Mouse (Mus musculus): ENCODE results near the gene Xrn1. TPM values are rescaled to one million over a fixed set of nuclear protein-coding genes. Genes with fewer than 3 reads are reported as not detected.
"Not testable (repeated sequence)": the region's sequence is repeated elsewhere in the genome, so short reads cannot be mapped to it uniquely, and the experiment has no call there.

Gene Xrn1
- polyA plus RNA-seq (2014; fragmentation: Nextera tagmentation; extraction: Ambion mirVana), result 14.8 and 17.5 TPM in 2 replicates

DNA sequence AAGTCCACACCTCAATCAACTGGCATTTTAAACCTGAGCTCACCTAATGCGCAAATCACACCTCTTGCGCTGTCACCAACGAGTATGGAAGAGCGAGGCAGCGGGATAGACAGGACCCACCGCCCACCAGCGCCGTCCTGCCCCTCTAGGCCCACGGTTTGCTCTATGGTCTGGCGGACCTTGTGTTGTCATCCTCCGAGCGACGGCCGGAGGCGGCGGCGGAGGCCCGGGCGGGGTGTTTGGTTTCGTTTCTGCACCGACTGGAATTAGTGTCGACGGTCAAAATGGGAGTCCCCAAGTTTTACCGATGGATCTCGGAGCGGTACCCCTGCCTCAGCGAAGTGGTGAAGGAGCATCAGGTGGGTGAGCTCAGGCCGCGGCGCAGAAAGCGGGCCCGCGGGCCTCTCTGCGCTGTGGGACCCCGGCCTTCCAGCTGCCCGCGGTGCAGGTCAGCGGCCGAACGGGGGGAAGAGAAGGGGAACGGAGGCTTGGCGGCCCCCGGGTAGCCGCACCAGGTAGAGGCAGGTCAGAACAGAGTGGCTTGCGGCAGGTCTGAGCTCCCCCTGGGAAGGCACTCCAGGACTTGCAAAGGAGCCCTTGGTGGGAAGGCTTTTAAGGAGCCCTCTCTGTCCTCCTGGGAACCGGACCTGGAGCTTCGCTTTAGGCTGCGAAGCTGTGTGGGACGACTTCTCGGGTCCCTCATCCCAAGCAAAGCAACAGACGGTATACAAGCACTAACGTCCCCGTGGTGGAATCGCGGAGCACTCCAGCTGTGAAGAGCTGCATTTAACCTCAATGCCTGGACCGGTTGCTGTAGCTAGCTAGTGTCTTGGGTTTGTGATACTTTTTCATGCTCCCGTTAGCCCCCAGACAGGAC lies at the start of gene Xrn1:
Xrn1 (plus strand) TSS at position 176 of the 877 bp plus-strand sequence.
- ATAC-seq (ENCODE audit: low FRiP score), result peak; percentile 99
- under 1% methylated on average over 57 of the region's 57 CpGs for WGBS

DNA sequence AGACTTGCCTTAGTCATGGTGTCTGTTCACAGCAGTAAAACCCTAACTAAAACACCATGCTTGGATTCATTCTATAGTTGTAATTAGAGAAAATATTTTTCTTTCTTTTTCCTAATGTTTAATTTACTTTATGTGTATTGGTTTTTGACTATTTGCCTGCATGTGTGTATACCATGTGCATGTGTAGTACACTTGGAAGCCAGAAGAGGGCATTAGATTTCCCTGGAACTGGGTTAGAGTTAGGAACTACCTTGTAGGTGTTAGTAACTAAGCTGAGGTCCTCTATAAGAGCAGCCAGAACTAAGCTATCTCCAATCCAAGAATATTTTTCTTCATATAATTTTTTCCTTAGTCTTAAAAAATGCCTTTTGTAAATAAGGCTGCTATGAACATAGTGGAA lies 21.7 kb upstream of the Xrn1 start:
- Histone ChIP-seq H3K9me3 (ENCODE audit: control insufficient read depth, low read length) (no peaks in the 10 kb centered on the region), H3K27me3 (ENCODE audit: control insufficient read depth, insufficient read depth, low read length) (no peaks in the 10 kb centered on the region), H3K9ac (ENCODE audit: low read length) (no peak overlapping the region), H3K36me3 (ENCODE audit: control insufficient read depth, insufficient read depth, low read length) (peaks cover 3% of the 10 kb centered on the region; the same call in 1 of the 2 replicates), H3K4me1 (ENCODE audit: control insufficient read depth, insufficient read depth, low read length) (no peaks in the 10 kb centered on the region), H3K27ac (ENCODE audit: low read depth, low read length) (no peak overlapping the region), H3K4me2 (no peak overlapping the region), H3K4me3 (ENCODE audit: low read depth, low read length) (no peak overlapping the region)
- ATAC-seq (ENCODE audit: low FRiP score) (no peak), DNase-seq (ENCODE audit: low spot score, missing footprints) (no peak)

More for the DNA sequence above, at the start of gene Xrn1:
- peak; percentile 99 for DNase-seq (ENCODE audit: low spot score, missing footprints)
- peak within 1 kb of the TSS; percentile 95 for H3K9ac ChIP-seq (ENCODE audit: low read length)
- H3K9me3 ChIP-seq (ENCODE audit: control insufficient read depth, low read length), result no peaks in the 10 kb centered on the region
- H3K27me3 ChIP-seq (ENCODE audit: control insufficient read depth, insufficient read depth, low read length), result no peaks in the 10 kb centered on the region
- peaks cover 3% of the 10 kb centered on the region; the same call in 1 of the 2 replicates for H3K36me3 ChIP-seq (ENCODE audit: control insufficient read depth, insufficient read depth, low read length)
- H3K4me2 ChIP-seq, result peak within 1 kb of the TSS; percentile 56
- peak within 1 kb of the TSS; percentile 94 for H3K4me3 ChIP-seq (ENCODE audit: low read depth, low read length)
- peak within 1 kb of the TSS; percentile 87 for H3K27ac ChIP-seq (ENCODE audit: low read depth, low read length)
- H3K4me1 ChIP-seq (ENCODE audit: control insufficient read depth, insufficient read depth, low read length), result no peaks in the 10 kb centered on the region

DNA sequence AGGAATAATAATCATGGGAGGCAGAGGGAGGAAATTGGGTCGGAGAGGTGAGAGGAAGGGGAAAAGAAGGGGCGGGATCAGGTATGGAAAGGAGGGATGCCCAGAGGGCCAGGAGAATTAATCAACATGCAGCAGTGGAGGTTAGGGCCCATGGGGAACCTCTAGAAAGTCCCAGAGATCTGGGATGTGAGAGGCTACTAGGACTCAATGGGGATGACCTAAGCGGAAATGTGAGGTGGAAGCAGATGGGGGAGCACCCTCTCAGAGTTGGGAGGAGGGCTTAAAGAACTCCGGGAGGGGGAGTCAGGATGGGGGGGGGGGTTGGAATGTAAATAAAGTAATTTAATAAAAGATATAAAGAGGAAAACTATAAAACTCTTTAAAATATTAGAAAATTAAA lies 902 bp upstream of the Xrn1 start:
- ATAC-seq (ENCODE audit: low FRiP score) (no peak), DNase-seq (ENCODE audit: low spot score, missing footprints) (no peak)
- no peak overlapping the region for H3K4me2 ChIP-seq
- no peaks in the 10 kb centered on the region for H3K36me3 ChIP-seq (ENCODE audit: control insufficient read depth, insufficient read depth, low read length)
- H3K9ac ChIP-seq (ENCODE audit: low read length), result no peak overlapping the region
- no peaks in the 10 kb centered on the region for H3K27me3 ChIP-seq (ENCODE audit: control insufficient read depth, insufficient read depth, low read length)
- H3K9me3 ChIP-seq (ENCODE audit: control insufficient read depth, low read length), result no peaks in the 10 kb centered on the region
- 74% methylated on average over 4 of the region's 4 CpGs for WGBS
- H3K4me1 ChIP-seq (ENCODE audit: control insufficient read depth, insufficient read depth, low read length), result no peaks in the 10 kb centered on the region
- no peak overlapping the region for H3K4me3 ChIP-seq (ENCODE audit: low read depth, low read length)
- no peak overlapping the region for H3K27ac ChIP-seq (ENCODE audit: low read depth, low read length)

DNA sequence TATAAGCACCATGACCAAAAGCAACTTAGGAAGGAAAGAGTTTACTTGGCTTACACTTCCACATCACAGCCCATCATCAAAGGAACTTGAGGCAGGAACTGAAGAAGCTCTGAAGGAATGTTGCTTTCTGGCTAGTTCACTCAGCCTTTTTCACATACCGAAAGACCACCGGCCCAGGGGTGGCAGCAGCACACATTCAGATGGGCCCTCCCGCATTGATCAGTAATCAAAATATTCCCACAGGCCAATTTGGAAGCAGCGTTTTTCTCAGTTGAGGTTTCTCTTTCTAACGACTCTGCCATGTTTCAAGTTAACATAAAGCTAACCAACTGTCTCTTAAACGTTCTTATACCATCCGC lies 355 bp upstream of the Xrn1 start:
- 0% methylated on average over 7 of the region's 7 CpGs for WGBS
- Histone ChIP-seq H3K4me3 (ENCODE audit: low read depth, low read length) (peak overlapping the region; percentile 94), H3K4me2 (peak overlapping the region; percentile 45), H3K9me3 (ENCODE audit: control insufficient read depth, low read length) (no peaks in the 10 kb centered on the region), H3K9ac (ENCODE audit: low read length) (peak overlapping the region; percentile 95), H3K4me1 (ENCODE audit: control insufficient read depth, insufficient read depth, low read length) (no peaks in the 10 kb centered on the region), H3K27me3 (ENCODE audit: control insufficient read depth, insufficient read depth, low read length) (no peaks in the 10 kb centered on the region), H3K36me3 (ENCODE audit: control insufficient read depth, insufficient read depth, low read length) (no peaks in the 10 kb centered on the region), H3K27ac (ENCODE audit: low read depth, low read length) (no peak overlapping the region)
- no peak for DNase-seq (ENCODE audit: low spot score, missing footprints)
- peak; percentile 79 for ATAC-seq (ENCODE audit: low FRiP score)

DNA sequence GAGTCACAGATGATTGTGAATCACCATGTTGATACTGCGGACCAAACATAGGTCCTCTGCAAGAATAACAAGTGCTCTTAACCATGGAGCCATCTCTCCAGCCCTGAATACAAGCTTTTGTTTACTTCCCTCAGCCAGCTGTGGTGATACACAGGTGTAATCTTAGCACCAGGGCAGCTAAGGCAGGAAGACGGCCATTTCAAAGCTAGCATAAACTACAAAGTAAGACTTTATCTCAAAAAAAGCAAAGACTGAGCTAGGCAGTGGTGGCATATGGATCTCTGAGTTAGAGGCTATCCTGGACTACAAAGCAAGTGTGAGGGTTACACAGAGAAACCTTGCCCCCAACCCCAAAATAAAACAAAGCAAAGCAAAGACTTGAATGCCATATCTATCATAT lies 3.1 kb downstream of the Xrn1 start:
- H3K9ac ChIP-seq (ENCODE audit: low read length), result no peak overlapping the region
- ATAC-seq (ENCODE audit: low FRiP score), result no peak
- no peak overlapping the region for H3K27ac ChIP-seq (ENCODE audit: low read depth, low read length)
- WGBS, result 94% methylated on average over 2 of the region's 2 CpGs
- H3K9me3 ChIP-seq (ENCODE audit: control insufficient read depth, low read length), result no peaks in the 10 kb centered on the region
- DNase-seq (ENCODE audit: low spot score, missing footprints), result no peak
- no peak overlapping the region for H3K4me2 ChIP-seq
- no peaks in the 10 kb centered on the region for H3K27me3 ChIP-seq (ENCODE audit: control insufficient read depth, insufficient read depth, low read length)
- H3K4me1 ChIP-seq (ENCODE audit: control insufficient read depth, insufficient read depth, low read length), result no peaks in the 10 kb centered on the region
- H3K4me3 ChIP-seq (ENCODE audit: low read depth, low read length), result no peak overlapping the region
- H3K36me3 ChIP-seq (ENCODE audit: control insufficient read depth, insufficient read depth, low read length), result peaks cover 3% of the 10 kb centered on the region; the same call in 1 of the 2 replicates

DNA sequence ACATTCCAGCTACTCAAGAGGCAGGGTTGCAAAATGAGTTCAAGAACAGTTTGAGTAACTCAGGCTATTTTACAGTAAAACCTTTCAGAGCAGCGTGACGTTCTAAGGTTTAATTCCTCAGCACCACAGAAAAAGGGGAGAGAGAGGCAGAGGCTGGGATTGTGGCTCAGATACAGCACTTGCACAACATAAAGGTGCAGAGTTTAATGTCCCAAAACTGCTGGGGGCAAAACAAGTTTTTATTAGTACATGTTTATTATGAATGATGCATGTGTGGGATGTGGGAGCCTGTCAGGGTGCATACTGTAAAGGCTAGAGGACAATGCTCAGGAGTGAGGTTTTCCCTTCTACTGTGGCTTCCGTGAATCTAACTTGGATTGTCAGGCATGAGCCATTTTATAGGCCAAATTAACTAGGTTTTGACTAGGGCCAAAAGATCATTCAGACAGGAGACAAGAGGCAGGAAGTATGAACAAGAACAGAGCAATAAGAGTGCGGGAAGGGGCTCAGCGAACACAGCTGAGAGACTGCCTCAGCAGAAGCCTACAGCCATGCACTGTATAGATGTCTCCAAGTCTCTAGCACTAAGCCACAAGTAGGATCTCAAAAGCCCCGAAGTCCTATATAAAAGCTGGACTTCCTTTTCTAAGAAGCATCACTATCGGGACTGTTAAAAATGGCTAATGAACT lies 3.6 kb downstream of the Xrn1 start:
- Histone ChIP-seq H3K36me3 (ENCODE audit: control insufficient read depth, insufficient read depth, low read length) (peaks cover 3% of the 10 kb centered on the region; the same call in 1 of the 2 replicates), H3K4me2 (no peak overlapping the region)
- 91% methylated on average over 7 of the region's 7 CpGs for WGBS

DNA sequence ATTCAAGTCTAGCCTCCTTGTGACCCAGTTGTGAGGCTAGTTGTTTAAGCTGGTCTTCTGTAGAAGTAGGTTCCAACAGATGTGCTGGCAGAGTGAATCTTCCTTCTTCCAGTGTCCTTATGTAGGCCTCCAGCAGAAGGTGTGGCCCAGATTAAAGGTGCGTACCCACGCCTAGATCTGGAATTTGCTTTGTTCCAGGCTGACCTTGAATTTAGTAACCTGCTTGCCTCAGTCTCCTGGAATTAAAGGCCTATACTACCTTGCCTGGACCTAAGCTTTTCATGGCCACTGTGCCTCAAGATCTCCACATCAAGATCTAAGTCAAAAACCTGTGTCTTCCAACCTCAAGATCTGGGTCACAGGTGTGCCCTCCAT lies 4.2 kb downstream of the Xrn1 start:
- ATAC-seq (ENCODE audit: low FRiP score); H3K9me3 ChIP-seq (ENCODE audit: control insufficient read depth, low read length); H3K4me3 ChIP-seq (ENCODE audit: low read depth, low read length); H3K27me3 ChIP-seq (ENCODE audit: control insufficient read depth, insufficient read depth, low read length); H3K27ac ChIP-seq (ENCODE audit: low read depth, low read length); H3K9ac ChIP-seq (ENCODE audit: low read length); H3K4me1 ChIP-seq (ENCODE audit: control insufficient read depth, insufficient read depth, low read length); H3K4me2 ChIP-seq; H3K36me3 ChIP-seq (ENCODE audit: control insufficient read depth, insufficient read depth, low read length): not testable (repeated sequence)
- peak; percentile 10 for DNase-seq (ENCODE audit: low spot score, missing footprints)
- 93% methylated on average over 2 of the region's 2 CpGs for WGBS

More for the DNA sequence above, 3.6 kb downstream of the Xrn1 start:
- no peak for ATAC-seq (ENCODE audit: low FRiP score)
- Histone ChIP-seq H3K9me3 (ENCODE audit: control insufficient read depth, low read length) (no peaks in the 10 kb centered on the region), H3K9ac (ENCODE audit: low read length) (no peak overlapping the region), H3K4me3 (ENCODE audit: low read depth, low read length) (no peak overlapping the region), H3K4me1 (ENCODE audit: control insufficient read depth, insufficient read depth, low read length) (no peaks in the 10 kb centered on the region), H3K27me3 (ENCODE audit: control insufficient read depth, insufficient read depth, low read length) (no peaks in the 10 kb centered on the region), H3K27ac (ENCODE audit: low read depth, low read length) (no peak overlapping the region)
- DNase-seq (ENCODE audit: low spot score, missing footprints), result peak; percentile 19

DNA sequence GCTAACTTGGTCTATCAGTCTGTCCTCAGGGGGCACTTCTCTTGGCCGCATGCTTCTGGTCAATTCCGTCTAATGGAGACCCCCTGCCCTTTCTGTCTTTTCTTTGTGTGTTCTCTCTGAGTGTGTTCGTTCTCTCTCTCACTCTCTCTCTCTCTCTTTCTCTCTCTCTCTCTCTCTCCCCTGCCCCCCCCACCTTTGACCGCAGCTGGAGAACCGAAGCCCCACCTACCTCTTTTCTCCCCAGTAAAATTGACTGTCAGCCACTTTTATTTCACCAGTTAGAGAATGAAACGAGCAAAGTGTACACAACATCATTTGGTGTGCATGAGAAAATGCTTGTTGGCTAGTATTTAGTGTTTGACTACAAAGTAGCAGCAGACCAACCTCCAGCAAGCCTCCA lies 4.7 kb downstream of the Xrn1 start:
- H3K4me1 ChIP-seq (ENCODE audit: control insufficient read depth, insufficient read depth, low read length), result no peaks in the 10 kb centered on the region
- no peaks in the 10 kb centered on the region for H3K27me3 ChIP-seq (ENCODE audit: control insufficient read depth, insufficient read depth, low read length)
- H3K4me3 ChIP-seq (ENCODE audit: low read depth, low read length), result no peak overlapping the region
- H3K4me2 ChIP-seq, result no peak overlapping the region
- no peaks in the 10 kb centered on the region for H3K9me3 ChIP-seq (ENCODE audit: control insufficient read depth, low read length)
- no peak for DNase-seq (ENCODE audit: low spot score, missing footprints)
- no peak overlapping the region for H3K9ac ChIP-seq (ENCODE audit: low read length)
- 92% methylated on average over 6 of the region's 6 CpGs for WGBS
- no peak overlapping the region for H3K27ac ChIP-seq (ENCODE audit: low read depth, low read length)
- no peak for ATAC-seq (ENCODE audit: low FRiP score)
- H3K36me3 ChIP-seq (ENCODE audit: control insufficient read depth, insufficient read depth, low read length), result peaks cover 3% of the 10 kb centered on the region; the same call in 1 of the 2 replicates

Data from midbrain, embryonic 11.5 days (tissue).